Mouse (Mus musculus) forebrain, embryonic 10.5 days (tissue): ENCODE measurements around the gene Foxd2. TPM values are rescaled to one million over a fixed set of nuclear protein-coding genes. Genes with fewer than 3 reads are reported as not detected.
A peak's percentile ranks its signal among the peaks of the same experiment; 100 is the strongest.

Source experiments
- DNase-seq: peaks from one replicate; pipeline ENCODE4 v3.0.0-alpha.2; 2017; ENCODE audit warnings: low spot score; ENCODE audit errors: extremely low spot score
- H3K27ac ChIP-seq: fragments of 300-500 bp; sonication (generic); 2 replicates; pipeline ENCODE4 v1.5.1; 2016; ENCODE audit warnings: mild to moderate bottlenecking
- H3K27me3 ChIP-seq: fragments of 300-500 bp; sonication (generic); 2 replicates; pipeline ENCODE4 v1.6.1; 2016; ENCODE audit warnings: mild to moderate bottlenecking; ENCODE audit not compliant: poor library complexity, severe bottlenecking
- H3K36me3 ChIP-seq: fragments of 300-500 bp; sonication (generic); replicated peaks from 2 replicates; pipeline ENCODE4 v1.6.1; 2016; ENCODE audit warnings: mild to moderate bottlenecking, moderate library complexity
- H3K4me1 ChIP-seq: fragments of 300-500 bp; sonication (generic); 2 replicates; pipeline ENCODE4 v1.6.1; 2016
- H3K4me3 ChIP-seq: fragments of 300-500 bp; sonication (generic); 2 replicates; pipeline ENCODE4 v1.5.1; 2016; ENCODE audit warnings: mild to moderate bottlenecking, moderate library complexity
- H3K9me3 ChIP-seq: fragments of 300-500 bp; sonication (generic); 2 replicates; pipeline ENCODE4 v1.6.1; 2016; ENCODE audit warnings: mild to moderate bottlenecking, moderate library complexity
- WGBS: fragments of 180-500 bp; shearing (Covaris S2); methylation state at CpG from one replicate; pipeline ENCODE4 v1.1.7; 2016; 5-methylcytosine and 5-hydroxymethylcytosine counted together
- polyA plus RNA-seq: library from polyadenylated mRNA; unstranded; fragments of >200 nt; fragmentation: Nextera tagmentation; extraction: Ambion mirVana; gene quantifications from 2 replicates; pipeline ENCODE4 v1.2.1, GENCODE M21; 2016

Foxd2 gene
- polyA plus RNA-seq, 1 experiment from 2014 or later: 1.6 TPM

DNA sequence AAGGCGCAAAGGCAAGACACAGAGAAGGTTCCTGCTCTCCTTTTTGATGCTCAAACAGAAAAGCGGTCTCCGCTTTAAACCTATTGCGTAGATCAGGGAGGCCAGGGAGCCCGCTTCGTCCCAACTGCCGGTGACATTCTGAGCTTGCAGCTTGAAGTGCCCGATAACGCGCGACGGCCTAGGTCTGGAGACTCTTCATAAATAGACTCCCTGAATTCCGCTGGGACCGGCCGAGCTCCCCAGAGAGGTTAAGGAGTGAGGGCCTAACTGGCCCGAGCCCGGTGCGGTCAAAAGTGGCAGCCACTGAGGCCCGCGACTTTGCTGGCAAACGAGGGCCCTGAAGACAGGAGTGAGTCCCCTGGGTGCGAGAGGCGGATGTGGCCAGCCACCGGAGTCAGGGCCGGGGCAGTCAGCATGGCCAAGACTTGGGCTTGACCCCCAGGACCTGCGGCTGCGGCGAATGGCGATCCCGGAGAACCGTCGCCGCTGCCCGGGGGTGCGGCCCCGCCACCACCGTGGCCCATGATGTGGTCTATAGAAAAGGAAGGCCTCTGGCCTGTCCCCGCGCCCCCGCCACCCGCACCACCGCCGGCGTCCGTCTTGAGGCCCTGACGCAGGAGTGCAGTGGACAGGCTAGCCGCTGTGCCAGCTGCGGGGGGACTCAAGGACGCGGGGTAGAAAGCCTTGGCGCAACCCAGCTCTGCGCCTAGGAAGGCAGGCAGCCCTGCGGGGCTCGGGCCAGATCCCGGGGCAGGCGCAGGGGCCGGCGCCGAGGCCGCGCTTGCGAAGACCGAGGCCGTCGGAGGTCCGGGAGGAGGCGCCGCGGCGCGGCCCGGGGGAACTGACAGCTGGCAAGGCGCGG, 1.4 kb downstream of the Foxd2 start:
- Histone ChIP-seq H3K27ac (peak overlapping the region; percentile 85), H3K9me3 (no peaks in the 10 kb centered on the region), H3K36me3 (no peaks in the 10 kb centered on the region), H3K4me1 (peaks cover 56% of the 10 kb centered on the region), H3K4me3 (peak overlapping the region; percentile 60), H3K27me3 (peaks cover 100% of the 10 kb centered on the region)
- DNase-seq: peak; percentile 56
- WGBS: 1% methylated on average over 74 of the region's 74 CpGs

DNA sequence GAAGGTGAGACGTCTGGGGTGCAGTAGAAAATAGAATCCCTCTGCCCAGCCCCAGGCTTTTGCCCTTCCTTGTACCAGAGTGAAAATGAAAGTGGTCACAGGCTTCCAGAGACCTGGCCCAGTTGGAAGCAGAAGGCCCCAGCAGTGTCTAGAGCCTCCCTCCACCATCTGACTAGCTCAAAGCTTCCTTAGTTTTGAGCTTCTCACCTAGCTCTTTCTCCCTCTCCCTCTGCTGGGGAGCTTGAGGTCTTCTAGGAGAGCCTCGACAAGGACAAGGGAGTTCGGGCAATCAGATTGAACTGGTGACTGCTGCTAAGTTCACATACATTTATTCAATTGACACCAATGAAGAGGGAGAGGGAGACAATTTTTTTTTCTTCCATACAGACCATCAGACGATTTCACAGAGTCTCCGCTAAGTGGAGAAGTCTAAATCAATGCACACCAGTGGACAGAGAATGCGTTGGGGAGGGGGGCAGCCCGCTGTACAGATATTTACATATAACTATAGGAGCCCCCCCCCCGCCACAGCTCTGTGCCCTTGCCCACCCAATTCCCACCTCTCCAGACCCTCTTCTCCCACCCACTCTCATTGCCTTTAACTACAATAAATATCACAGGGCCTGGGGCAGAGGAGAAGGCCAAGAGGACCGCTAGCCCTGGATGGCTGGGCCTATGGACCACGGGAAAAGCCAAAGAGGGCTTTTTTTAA, 2.5 kb downstream of the Foxd2 start:
- H3K4me1 ChIP-seq: peaks cover 66% of the 10 kb centered on the region
- 4% methylated on average over 10 of the region's 10 CpGs for WGBS
- peak overlapping the region; percentile 60 for H3K4me3 ChIP-seq
- DNase-seq: no peak
- peaks cover 100% of the 10 kb centered on the region for H3K27me3 ChIP-seq
- H3K36me3 ChIP-seq: no peaks in the 10 kb centered on the region
- no peaks in the 10 kb centered on the region for H3K9me3 ChIP-seq
- H3K27ac ChIP-seq: peak overlapping the region; percentile 17; the same call in 1 of the 2 replicates

DNA sequence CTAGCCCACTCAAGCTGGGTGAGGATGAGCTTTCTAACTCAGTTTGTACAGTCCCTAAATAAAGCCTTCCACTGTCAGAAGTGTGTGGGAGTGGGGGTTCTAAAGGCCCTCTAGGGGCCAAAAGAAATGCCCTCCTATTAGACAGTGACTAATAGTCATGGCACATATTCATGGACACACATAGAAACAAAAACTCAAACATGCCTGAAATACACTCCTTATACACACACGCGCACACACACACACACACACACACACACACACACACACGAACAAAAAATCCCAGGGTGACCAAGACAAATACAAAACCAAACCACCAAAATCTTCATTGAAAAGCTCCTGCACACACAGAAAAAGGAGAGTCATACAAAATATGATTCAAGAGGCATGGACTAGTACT, 3.2 kb downstream of the Foxd2 start:
- Histone ChIP-seq H3K27ac (no peak overlapping the region), H3K36me3 (no peaks in the 10 kb centered on the region), H3K4me3 (peak overlapping the region; percentile 60), H3K9me3 (no peaks in the 10 kb centered on the region), H3K27me3 (peaks cover 100% of the 10 kb centered on the region), H3K4me1 (peaks cover 72% of the 10 kb centered on the region)
- DNase-seq: no peak
- 51% methylated on average over 3 of the region's 3 CpGs for WGBS

GRCm38 (mm10) chr4:114903422-114903782, 5.3 kb downstream of the Foxd2 start:
- DNase-seq: no peak
- WGBS: 2% methylated on average over 11 of the region's 11 CpGs

DNA sequence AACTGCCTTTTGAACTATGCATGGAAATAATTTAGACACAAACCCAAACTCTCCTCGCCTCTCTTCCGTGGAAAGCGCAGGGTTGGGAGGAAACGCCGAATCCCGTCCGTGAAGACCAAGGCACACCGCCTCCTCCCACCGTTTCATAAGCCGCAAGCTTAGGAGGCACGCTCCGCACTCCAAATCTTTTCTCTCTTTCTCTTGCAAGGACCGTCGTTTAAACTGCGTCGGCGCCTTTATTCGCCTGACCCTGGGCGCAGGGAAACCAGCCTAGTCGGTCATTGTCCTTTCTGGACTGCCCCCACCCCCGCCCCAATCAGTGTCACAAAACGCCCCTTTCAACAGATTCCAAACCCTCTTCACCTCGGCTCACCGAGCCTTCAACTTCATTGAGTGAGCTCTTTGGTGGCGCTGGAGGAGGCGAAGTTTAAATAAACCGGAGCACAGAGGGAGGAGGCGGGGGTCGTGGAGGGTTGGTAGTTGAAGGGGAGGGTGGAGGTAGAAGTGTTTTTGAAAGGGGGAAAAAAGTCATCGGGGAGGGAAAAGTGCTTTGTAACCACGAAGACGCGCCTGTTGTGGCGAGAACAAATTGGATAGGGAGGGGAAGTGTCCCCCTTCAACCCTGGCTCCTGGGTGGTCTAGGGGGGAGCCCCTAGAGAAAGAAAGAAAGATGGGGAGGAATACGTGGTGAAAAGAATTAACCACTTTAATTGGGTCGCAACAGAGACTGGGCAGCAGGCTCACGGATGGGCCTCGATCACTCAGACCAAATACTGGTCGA, 5.8 kb downstream of the Foxd2 start:
- peaks cover 61% of the 10 kb centered on the region for H3K4me1 ChIP-seq
- WGBS: under 1% methylated on average over 39 of the region's 39 CpGs
- peak overlapping the region; percentile 51 for H3K27ac ChIP-seq

More at GRCm38 (mm10) chr4:114903422-114903782, 5.3 kb downstream of the Foxd2 start:
- Histone ChIP-seq H3K4me3 (peak overlapping the region; percentile 50), H3K27me3 (peaks cover 100% of the 10 kb centered on the region), H3K4me1 (peaks cover 67% of the 10 kb centered on the region), H3K36me3 (no peaks in the 10 kb centered on the region), H3K27ac (peak overlapping the region; percentile 11; the same call in 1 of the 2 replicates), H3K9me3 (no peaks in the 10 kb centered on the region)

GRCm38 (mm10) chr4:114901643-114902351, 6.9 kb downstream of the Foxd2 start:
- WGBS: under 1% methylated on average over 42 of the region's 42 CpGs
- Histone ChIP-seq H3K27ac (peak overlapping the region; percentile 51), H3K4me1 (peaks cover 51% of the 10 kb centered on the region), H3K4me3 (peak overlapping the region; percentile 50), H3K36me3 (no peaks in the 10 kb centered on the region), H3K27me3 (peaks cover 100% of the 10 kb centered on the region), H3K9me3 (no peaks in the 10 kb centered on the region)
- DNase-seq: peak; percentile 66

More for the DNA sequence above, 5.8 kb downstream of the Foxd2 start:
- DNase-seq: peak; percentile 79
- Histone ChIP-seq H3K27me3 (peaks cover 100% of the 10 kb centered on the region), H3K4me3 (peak overlapping the region; percentile 50), H3K9me3 (no peaks in the 10 kb centered on the region), H3K36me3 (no peaks in the 10 kb centered on the region)

GRCm38 (mm10) chr4:114900866-114901642, 7.6 kb downstream of the Foxd2 start:
- H3K36me3 ChIP-seq: no peaks in the 10 kb centered on the region
- peaks cover 100% of the 10 kb centered on the region for H3K27me3 ChIP-seq
- DNase-seq: peak; percentile 33
- WGBS: under 1% methylated on average over 33 of the region's 33 CpGs
- no peaks in the 10 kb centered on the region for H3K9me3 ChIP-seq
- no peak overlapping the region for H3K27ac ChIP-seq
- peak overlapping the region; percentile 50 for H3K4me3 ChIP-seq
- peaks cover 47% of the 10 kb centered on the region for H3K4me1 ChIP-seq

GRCm38 (mm10) chr4:114899885-114900284, 8.8 kb downstream of the Foxd2 start:
- H3K27me3 ChIP-seq: peaks cover 99% of the 10 kb centered on the region
- DNase-seq: no peak
- H3K27ac ChIP-seq: no peak overlapping the region
- 5% methylated on average over 3 of the region's 3 CpGs for WGBS
- no peaks in the 10 kb centered on the region for H3K9me3 ChIP-seq
- no peaks in the 10 kb centered on the region for H3K36me3 ChIP-seq
- H3K4me3 ChIP-seq: no peak overlapping the region
- peaks cover 44% of the 10 kb centered on the region for H3K4me1 ChIP-seq

DNA sequence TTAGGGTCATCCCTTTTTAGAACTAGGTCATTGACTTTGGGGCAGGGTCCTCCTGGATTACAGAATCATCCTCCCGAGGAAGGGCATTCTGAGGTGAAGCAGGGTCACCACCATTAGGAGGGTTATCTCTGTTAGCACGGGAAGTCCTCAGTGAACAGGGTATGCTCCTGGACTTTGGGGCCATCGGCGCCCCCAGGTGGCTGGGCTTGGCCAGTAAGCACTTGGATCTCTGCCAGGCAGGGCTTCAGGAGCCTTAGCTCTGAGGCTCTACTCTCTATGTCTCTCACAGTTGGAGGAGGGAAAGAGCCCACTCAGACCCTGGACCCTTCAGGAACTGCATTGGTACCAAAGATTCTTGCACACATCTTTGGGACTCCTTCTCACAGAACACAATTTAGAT, 10.8 kb downstream of the Foxd2 start:
- 16% methylated on average over 4 of the region's 4 CpGs for WGBS
- no peaks in the 10 kb centered on the region for H3K36me3 ChIP-seq
- H3K4me3 ChIP-seq: no peak overlapping the region
- peaks cover 97% of the 10 kb centered on the region for H3K27me3 ChIP-seq
- peaks cover 31% of the 10 kb centered on the region for H3K4me1 ChIP-seq
- H3K27ac ChIP-seq: no peak overlapping the region
- no peaks in the 10 kb centered on the region for H3K9me3 ChIP-seq
- DNase-seq: no peak

GRCm38 (mm10) chr4:114882232-114882631, 26.4 kb downstream of the Foxd2 start:
- Histone ChIP-seq H3K4me3 (no peak overlapping the region), H3K4me1 (0 out of 2 replicates have a peak, but pooled peaks cover under 1% of the 10 kb centered on the region), H3K9me3 (no peaks in the 10 kb centered on the region), H3K27me3 (peaks cover 10% of the 10 kb centered on the region; the same call in 1 of the 2 replicates), H3K27ac (no peak overlapping the region), H3K36me3 (no peaks in the 10 kb centered on the region)
- 91% methylated on average over 1 of the region's 1 CpGs for WGBS
- DNase-seq: no peak

GRCm38 (mm10) chr4:114876441-114876972, 32.2 kb downstream of the Foxd2 start:
- 17% methylated on average over 8 of the region's 8 CpGs for WGBS
- H3K4me3 ChIP-seq: no peak overlapping the region

More at GRCm38 (mm10) chr4:114876441-114876972, 32.2 kb downstream of the Foxd2 start:
- H3K27me3 ChIP-seq: peaks cover 14% of the 10 kb centered on the region; the same call in 1 of the 2 replicates
- DNase-seq: no peak
- peaks cover 8% of the 10 kb centered on the region for H3K4me1 ChIP-seq
- H3K27ac ChIP-seq: no peak overlapping the region
- H3K36me3 ChIP-seq: no peaks in the 10 kb centered on the region
- H3K9me3 ChIP-seq: no peaks in the 10 kb centered on the region
